Mouse (Mus musculus): ENCODE data around the gene Prkar2b. TPM values are rescaled to one million over a fixed set of nuclear protein-coding genes. Genes with fewer than 3 reads are reported as not detected.

The Prkar2b gene
- polyA plus RNA-seq, 1 experiment from 2014 or later, result 123 TPM

- H3K9me3 ChIP-seq (ENCODE audit: control insufficient read depth, low read length), result no peaks in the 10 kb centered on the region
- H3K36me3 ChIP-seq (ENCODE audit: control insufficient read depth, insufficient read depth, low read length), result peaks cover 20% of the 10 kb centered on the region
- no peak overlapping the region for H3K4me2 ChIP-seq (ENCODE audit: low read length)
- no peaks in the 10 kb centered on the region for H3K4me1 ChIP-seq (ENCODE audit: control insufficient read depth, insufficient read depth, low read depth, low read length)
- WGBS, result 90% methylated on average over 3 of the region's 3 CpGs
- H3K9ac ChIP-seq (ENCODE audit: low read depth, low read length), result no peak overlapping the region
- no peak overlapping the region for H3K4me3 ChIP-seq (ENCODE audit: low read length)
- no peak overlapping the region for H3K27ac ChIP-seq (ENCODE audit: low read depth, low read length)
- H3K27me3 ChIP-seq (replicated peaks; ENCODE audit: control insufficient read depth, insufficient read depth, low read length), result no peaks in the 10 kb centered on the region
- no peak for ATAC-seq
Measured at GRCm38 (mm10) chr12:31937613-31938012, 123.5 kb downstream of the Prkar2b start.

- H3K4me1 ChIP-seq (ENCODE audit: control insufficient read depth, insufficient read depth, low read depth, low read length), result no peaks in the 10 kb centered on the region
- H3K9ac ChIP-seq (ENCODE audit: low read depth, low read length), result no peak overlapping the region
- no peaks in the 10 kb centered on the region for H3K27me3 ChIP-seq (replicated peaks; ENCODE audit: control insufficient read depth, insufficient read depth, low read length)
- H3K27ac ChIP-seq (ENCODE audit: low read depth, low read length), result no peak overlapping the region
- no peak for ATAC-seq
- 50% methylated on average over 6 of the region's 6 CpGs for WGBS
- no peak overlapping the region for H3K4me2 ChIP-seq (ENCODE audit: low read length)
- no peaks in the 10 kb centered on the region for H3K9me3 ChIP-seq (ENCODE audit: control insufficient read depth, low read length)
- no peak overlapping the region for H3K4me3 ChIP-seq (ENCODE audit: low read length)
- H3K36me3 ChIP-seq (ENCODE audit: control insufficient read depth, insufficient read depth, low read length), result peaks cover 17% of the 10 kb centered on the region
Measured at GRCm38 (mm10) chr12:31936657-31937300, 124.3 kb downstream of the Prkar2b start.

- H3K4me3 ChIP-seq (ENCODE audit: low read length), result no peak overlapping the region
- 97% methylated on average over 3 of the region's 3 CpGs for WGBS
- H3K9ac ChIP-seq (ENCODE audit: low read depth, low read length), result no peak overlapping the region
- no peak; the same call in 1 of the 2 replicates for ATAC-seq
- H3K4me2 ChIP-seq (ENCODE audit: low read length), result no peak overlapping the region
- no peaks in the 10 kb centered on the region for H3K9me3 ChIP-seq (ENCODE audit: control insufficient read depth, low read length)
- no peaks in the 10 kb centered on the region for H3K4me1 ChIP-seq (ENCODE audit: control insufficient read depth, insufficient read depth, low read depth, low read length)
- H3K27ac ChIP-seq (ENCODE audit: low read depth, low read length), result no peak overlapping the region
- H3K27me3 ChIP-seq (replicated peaks; ENCODE audit: control insufficient read depth, insufficient read depth, low read length), result no peaks in the 10 kb centered on the region
- peaks cover 17% of the 10 kb centered on the region for H3K36me3 ChIP-seq (ENCODE audit: control insufficient read depth, insufficient read depth, low read length)
Measured at GRCm38 (mm10) chr12:31931818-31932217, 129.3 kb downstream of the Prkar2b start.

GRCm38 (mm10) chr12:31928498-31928897, 132.6 kb downstream of the Prkar2b start:
- ATAC-seq, result no peak
- 80% methylated on average over 3 of the region's 3 CpGs for WGBS
- no peak overlapping the region for H3K4me2 ChIP-seq (ENCODE audit: low read length)
- H3K4me3 ChIP-seq (ENCODE audit: low read length), result no peak overlapping the region
- no peaks in the 10 kb centered on the region for H3K4me1 ChIP-seq (ENCODE audit: control insufficient read depth, insufficient read depth, low read depth, low read length)
- H3K36me3 ChIP-seq (ENCODE audit: control insufficient read depth, insufficient read depth, low read length), result peaks cover 16% of the 10 kb centered on the region
- H3K9ac ChIP-seq (ENCODE audit: low read depth, low read length), result no peak overlapping the region
- no peaks in the 10 kb centered on the region for H3K9me3 ChIP-seq (ENCODE audit: control insufficient read depth, low read length)
- no peaks in the 10 kb centered on the region for H3K27me3 ChIP-seq (replicated peaks; ENCODE audit: control insufficient read depth, insufficient read depth, low read length)
- H3K27ac ChIP-seq (ENCODE audit: low read depth, low read length), result no peak overlapping the region

GRCm38 (mm10) chr12:31926661-31927061, 134.4 kb downstream of the Prkar2b start:
- Histone ChIP-seq H3K27me3 (replicated peaks; ENCODE audit: control insufficient read depth, insufficient read depth, low read length) (no peaks in the 10 kb centered on the region), H3K36me3 (ENCODE audit: control insufficient read depth, insufficient read depth, low read length) (peaks cover 16% of the 10 kb centered on the region), H3K4me3 (ENCODE audit: low read length) (no peak overlapping the region), H3K9ac (ENCODE audit: low read depth, low read length) (no peak overlapping the region), H3K4me2 (ENCODE audit: low read length) (no peak overlapping the region), H3K9me3 (ENCODE audit: control insufficient read depth, low read length) (no peaks in the 10 kb centered on the region), H3K27ac (ENCODE audit: low read depth, low read length) (no peak overlapping the region), H3K4me1 (ENCODE audit: control insufficient read depth, insufficient read depth, low read depth, low read length) (no peaks in the 10 kb centered on the region)
- WGBS, result 31% methylated on average over 4 of the region's 4 CpGs
- peak; percentile 91 for ATAC-seq

GRCm38 (mm10) chr12:31925343-31925742, 135.8 kb downstream of the Prkar2b start:
- Histone ChIP-seq H3K9me3 (ENCODE audit: control insufficient read depth, low read length) (no peaks in the 10 kb centered on the region), H3K9ac (ENCODE audit: low read depth, low read length) (no peak overlapping the region), H3K27me3 (replicated peaks; ENCODE audit: control insufficient read depth, insufficient read depth, low read length) (no peaks in the 10 kb centered on the region), H3K4me2 (ENCODE audit: low read length) (no peak overlapping the region), H3K27ac (ENCODE audit: low read depth, low read length) (no peak overlapping the region), H3K36me3 (ENCODE audit: control insufficient read depth, insufficient read depth, low read length) (peaks cover 16% of the 10 kb centered on the region), H3K4me3 (ENCODE audit: low read length) (no peak overlapping the region), H3K4me1 (ENCODE audit: control insufficient read depth, insufficient read depth, low read depth, low read length) (no peaks in the 10 kb centered on the region)
- 95% methylated on average over 6 of the region's 6 CpGs for WGBS
- no peak for ATAC-seq

- Histone ChIP-seq H3K27me3 (replicated peaks; ENCODE audit: control insufficient read depth, insufficient read depth, low read length) (no peaks in the 10 kb centered on the region), H3K36me3 (ENCODE audit: control insufficient read depth, insufficient read depth, low read length) (peaks cover 11% of the 10 kb centered on the region), H3K4me3 (ENCODE audit: low read length) (no peak overlapping the region), H3K9me3 (ENCODE audit: control insufficient read depth, low read length) (no peaks in the 10 kb centered on the region), H3K4me2 (ENCODE audit: low read length) (no peak overlapping the region), H3K9ac (ENCODE audit: low read depth, low read length) (no peak overlapping the region), H3K4me1 (ENCODE audit: control insufficient read depth, insufficient read depth, low read depth, low read length) (no peaks in the 10 kb centered on the region), H3K27ac (ENCODE audit: low read depth, low read length) (no peak overlapping the region)
- 89% methylated on average over 3 of the region's 3 CpGs for WGBS
- ATAC-seq, result no peak
Measured at GRCm38 (mm10) chr12:31924135-31924534, 137.0 kb downstream of the Prkar2b start.

GRCm38 (mm10) chr12:31920464-31921405, 140.4 kb downstream of the Prkar2b start:
- peaks cover 6% of the 10 kb centered on the region; the same call in 1 of the 2 replicates for H3K36me3 ChIP-seq (ENCODE audit: control insufficient read depth, insufficient read depth, low read length)
- H3K9ac ChIP-seq (ENCODE audit: low read depth, low read length), result no peak overlapping the region
- H3K27me3 ChIP-seq (replicated peaks; ENCODE audit: control insufficient read depth, insufficient read depth, low read length), result no peaks in the 10 kb centered on the region
- 0 out of 2 replicates have a peak, but pooled peaks have one; percentile 40 for ATAC-seq
- H3K9me3 ChIP-seq (ENCODE audit: control insufficient read depth, low read length), result no peaks in the 10 kb centered on the region
- WGBS, result 79% methylated on average over 18 of the region's 18 CpGs
- no peak overlapping the region for H3K27ac ChIP-seq (ENCODE audit: low read depth, low read length)
- H3K4me3 ChIP-seq (ENCODE audit: low read length), result no peak overlapping the region
- no peaks in the 10 kb centered on the region for H3K4me1 ChIP-seq (ENCODE audit: control insufficient read depth, insufficient read depth, low read depth, low read length)
- no peak overlapping the region for H3K4me2 ChIP-seq (ENCODE audit: low read length)

- no peaks in the 10 kb centered on the region for H3K27me3 ChIP-seq (replicated peaks; ENCODE audit: control insufficient read depth, insufficient read depth, low read length)
- H3K36me3 ChIP-seq (ENCODE audit: control insufficient read depth, insufficient read depth, low read length), result no peaks in the 10 kb centered on the region
- no peaks in the 10 kb centered on the region for H3K4me1 ChIP-seq (ENCODE audit: control insufficient read depth, insufficient read depth, low read depth, low read length)
- no peak overlapping the region for H3K4me2 ChIP-seq (ENCODE audit: low read length)
- H3K9me3 ChIP-seq (ENCODE audit: control insufficient read depth, low read length), result no peaks in the 10 kb centered on the region
- H3K27ac ChIP-seq (ENCODE audit: low read depth, low read length), result no peak overlapping the region
- no peak overlapping the region for H3K9ac ChIP-seq (ENCODE audit: low read depth, low read length)
- ATAC-seq, result peak; percentile 60; the same call in 1 of the 2 replicates
- no peak overlapping the region for H3K4me3 ChIP-seq (ENCODE audit: low read length)
- WGBS, result 81% methylated on average over 5 of the region's 5 CpGs
Measured at GRCm38 (mm10) chr12:31917245-31917644, 143.9 kb downstream of the Prkar2b start.
